ENCODE assay signal across 22 mouse cellular contexts in genomic region chr14:13040176-13040575, GRCm38 (mm10).
A peak's percentile ranks its signal among the peaks of the same experiment; 100 is the strongest.
DNase-seq lines count a peak whose midpoint lies in the region; ATAC-seq and TF ChIP-seq lines count a peak whose summit lies in the region.
"Had no signal": no experiment of that assay in that cellular context is flagged by ENCODE, and none has a peak within 500 bp of the region (broad histone marks: within the 10 kb centered on the region; RNA-seq: fewer than 3 reads in every experiment).

No protein-coding gene starts in this region.

- no peaks in the 10 kb centered on the region for H3K36me3 ChIP-seq in C2C12 (ENCODE audit: control insufficient read depth, insufficient read depth)
- H3K36me3 ChIP-seq in midbrain, embryonic 16.5 days (ENCODE audit: control insufficient read depth, insufficient read depth, low read length): no peaks in the 10 kb centered on the region
- H3K36me3 ChIP-seq: embryonic facial prominence, embryonic 10.5 days; embryonic facial prominence, embryonic 12.5 days; forebrain, embryonic 10.5 days; forebrain, embryonic 12.5 days had no signal

- 69% methylated on average over 2 of the region's 2 CpGs for WGBS in midbrain, embryonic 16.5 days

- peak; percentile 4 for DNase-seq in adrenal gland, adult 2 months
- no peak for DNase-seq in adrenal gland, postnatal 10 days
- peak; percentile 93 for DNase-seq in Muller cell, postnatal 12 days (ENCODE audit: inconsistent ontology term)
- DNase-seq in fibroblast of lung, adult 2 months (ENCODE audit: low read depth): peak; percentile 10
- no peak for DNase-seq in adipocyte (ENCODE audit: low spot score)
- no peak for DNase-seq in cerebellum, adult 9-10 months
- DNase-seq: adrenal gland, postnatal 14 days; adrenal gland, postnatal 36 days; B cell, adult 2 months; cerebellum, adult 11 months; cerebellum, adult 18-20 months; cerebellum, adult 8-10 months; cerebellum, postnatal 10 days; cerebellum, postnatal 25 days had no signal

- no peak overlapping the region for H3ac ChIP-seq in C2C12 (ENCODE audit: control insufficient read depth, insufficient read length, low read depth)

- no peak for ATAC-seq in midbrain, embryonic 16.5 days
- ATAC-seq: forebrain, embryonic 14.5 days; forebrain, embryonic 16.5 days had no signal

- no peak overlapping the region for H3K27ac ChIP-seq in midbrain, embryonic 16.5 days (ENCODE audit: low read length)
- H3K27ac ChIP-seq: embryonic facial prominence, embryonic 10.5 days; embryonic facial prominence, embryonic 12.5 days; forebrain, embryonic 10.5 days; forebrain, embryonic 12.5 days had no signal

- H3K4me1 ChIP-seq in midbrain, embryonic 16.5 days (ENCODE audit: control insufficient read depth, insufficient read depth, low read length): no peaks in the 10 kb centered on the region
- H3K4me1 ChIP-seq: embryonic facial prominence, embryonic 10.5 days; embryonic facial prominence, embryonic 12.5 days; forebrain, embryonic 10.5 days; forebrain, embryonic 12.5 days had no signal

- H3K27me3 ChIP-seq in C2C12 (ENCODE audit: control insufficient read depth, insufficient read depth, insufficient read length): no peaks in the 10 kb centered on the region
- H3K27me3 ChIP-seq in midbrain, embryonic 16.5 days (ENCODE audit: control insufficient read depth, insufficient read depth, low read depth, low read length): no peaks in the 10 kb centered on the region
- H3K27me3 ChIP-seq: embryonic facial prominence, embryonic 12.5 days; forebrain, embryonic 12.5 days had no signal

- H3K4me3 ChIP-seq in C2C12 (ENCODE audit: insufficient read depth, poor library complexity, severe bottlenecking): no peak overlapping the region
- no peak overlapping the region for H3K4me3 ChIP-seq in midbrain, embryonic 16.5 days (ENCODE audit: low read depth, low read length)
- H3K4me3 ChIP-seq: embryonic facial prominence, embryonic 10.5 days; embryonic facial prominence, embryonic 12.5 days; forebrain, embryonic 10.5 days; forebrain, embryonic 12.5 days had no signal

- no peak overlapping the region for H3K9ac ChIP-seq in midbrain, embryonic 16.5 days (ENCODE audit: low read depth, low read length)
- H3K9ac ChIP-seq: embryonic facial prominence, embryonic 12.5 days; forebrain, embryonic 12.5 days had no signal

- TF ChIP-seq CTCF in C2C12 (IDR thresholded peaks at IDR 0.05; ENCODE audit: control insufficient read depth, insufficient read depth, insufficient read length): no peak

- no peak overlapping the region for H3K4me2 ChIP-seq in midbrain, embryonic 16.5 days (ENCODE audit: low read length)
- H3K4me2 ChIP-seq: embryonic facial prominence, embryonic 12.5 days; forebrain, embryonic 12.5 days had no signal

- H3K79me2 ChIP-seq in C2C12 (ENCODE audit: control insufficient read depth, insufficient read depth): no peaks in the 10 kb centered on the region

- no peaks in the 10 kb centered on the region for H3K79me3 ChIP-seq in C2C12 (ENCODE audit: low read depth)

- no peaks in the 10 kb centered on the region for H3K9me3 ChIP-seq in midbrain, embryonic 16.5 days (replicated peaks; ENCODE audit: control insufficient read depth, low read length, poor library complexity, severe bottlenecking)
- H3K9me3 ChIP-seq: embryonic facial prominence, embryonic 10.5 days; embryonic facial prominence, embryonic 12.5 days; forebrain, embryonic 10.5 days; forebrain, embryonic 12.5 days had no signal

TF ChIP-seq in C2C12, 6 proteins besides CTCF, POLR2A, EP300 and RAD21:
- TF ChIP-seq MAX (IDR thresholded peaks at IDR 0.05) (no peak), USF1 (IDR thresholded peaks at IDR 0.05; ENCODE audit: low read depth) (no peak), CEBPB (IDR thresholded peaks at IDR 0.05; ENCODE audit: low read depth) (no peak), MYOG (IDR thresholded peaks at IDR 0.05; ENCODE audit: control insufficient read depth, extremely low read depth, insufficient read length) (no peak), FOSL1 (IDR thresholded peaks at IDR 0.05; ENCODE audit: insufficient read depth, low read length, poor library complexity, severe bottlenecking) (peak; percentile 35), MYOD1 (IDR thresholded peaks at IDR 0.05; ENCODE audit: control insufficient read depth, insufficient read length, low read depth) (no peak)

Comparison
In these comparisons a context has a peak if more than half of its experiments do, and no peak if none do; other contexts are left out.
1. DNase-seq: peak in adrenal gland, adult 2 months (single experiment), Muller cell, postnatal 12 days (single experiment) and fibroblast of lung, adult 2 months (single experiment); none in adrenal gland, postnatal 10 days (single experiment), adipocyte (single experiment) and cerebellum, adult 9-10 months (single experiment).